Mouse (Mus musculus): ENCODE measurements around the gene Rundc1.
"Not testable (repeated sequence)": the region's sequence is repeated elsewhere in the genome, so short reads cannot be mapped to it uniquely, and the experiment has no call there.

The Rundc1 gene

GRCm38 (mm10) chr11:101442127-101442693 is 17.3 kb downstream of the Rundc1 start, which contains the start of gene Rpl27:
Gene Rpl27, plus strand, starts transcription at chr11:101442298.
- in situ Hi-C loops (cut with MboI, MseI), result no loop called here

- in situ Hi-C loops (cut with MboI, MseI), result no loop called here
Measured at GRCm38 (mm10) chr11:101442760-101443159, 17.9 kb downstream of the Rundc1 start.

- in situ Hi-C loops (cut with MboI, MseI), result no loop called here
Measured at GRCm38 (mm10) chr11:101446319-101446718, 21.4 kb downstream of the Rundc1 start.

- in situ Hi-C loops (cut with MboI, MseI), result not testable (repeated sequence)
Measured at GRCm38 (mm10) chr11:101446860-101447259, 22.0 kb downstream of the Rundc1 start.

- in situ Hi-C loops (cut with MboI, MseI), result no loop called here
Measured at GRCm38 (mm10) chr11:101447786-101448185, 22.9 kb downstream of the Rundc1 start.

GRCm38 (mm10) chr11:101448274-101448746 is 23.4 kb downstream of the Rundc1 start, which contains the start of gene Ifi35:
Gene Ifi35, plus strand, starts transcription at chr11:101448407.
- in situ Hi-C loops (cut with MboI, MseI), result no loop called here

GRCm38 (mm10) chr11:101448899-101449298 is 24.0 kb downstream of the Rundc1 start:
- in situ Hi-C loops (cut with MboI, MseI), result no loop called here

GRCm38 (mm10) chr11:101449596-101449995 is 24.7 kb downstream of the Rundc1 start:
- in situ Hi-C loops (cut with MboI, MseI), result not testable (repeated sequence)

GRCm38 (mm10) chr11:101450394-101450793 is 25.5 kb downstream of the Rundc1 start:
- in situ Hi-C loops (cut with MboI, MseI), result loop anchor here (25.0 kb wide), 1 partner anchor 962 kb away; the partner anchor contains the start of gene Slc25a39

GRCm38 (mm10) chr11:101451536-101451935 is 26.7 kb downstream of the Rundc1 start:
- in situ Hi-C loops (cut with MboI, MseI), result loop anchor here (25.0 kb wide), 1 partner anchor 961 kb away; the partner anchor contains the start of gene Slc25a39

GRCm38 (mm10) chr11:101452093-101452774 is 27.3 kb downstream of the Rundc1 start:
- in situ Hi-C loops (cut with MboI, MseI), result loop anchor here (25.0 kb wide), 1 partner anchor 960 kb away; the partner anchor contains the start of gene Slc25a39

- in situ Hi-C loops (cut with MboI, MseI), result loop anchor here (25.0 kb wide), 1 partner anchor 958 kb away; the partner anchor contains the start of gene Slc25a39
Measured at GRCm38 (mm10) chr11:101454702-101455101, 29.8 kb downstream of the Rundc1 start.

- in situ Hi-C loops (cut with MboI, MseI), result loop anchor here (25.0 kb wide), 1 partner anchor 957 kb away; the partner anchor contains the start of gene Slc25a39
Measured at GRCm38 (mm10) chr11:101455627-101456026, 30.7 kb downstream of the Rundc1 start.

GRCm38 (mm10) chr11:101457631-101458030 is 32.7 kb downstream of the Rundc1 start:
- in situ Hi-C loops (cut with MboI, MseI), result loop anchor here (25.0 kb wide), 1 partner anchor 955 kb away; the partner anchor contains the start of gene Slc25a39

- in situ Hi-C loops (cut with MboI, MseI), result loop anchor here (25.0 kb wide), 1 partner anchor 954 kb away; the partner anchor contains the start of gene Slc25a39
Measured at GRCm38 (mm10) chr11:101458217-101458616, 33.3 kb downstream of the Rundc1 start.

- in situ Hi-C loops (cut with MboI, MseI), result loop anchor here (25.0 kb wide), 1 partner anchor 953 kb away; the partner anchor contains the start of gene Slc25a39
Measured at GRCm38 (mm10) chr11:101459716-101460115, 34.8 kb downstream of the Rundc1 start.

GRCm38 (mm10) chr11:101460321-101460720 is 35.4 kb downstream of the Rundc1 start:
- in situ Hi-C loops (cut with MboI, MseI), result loop anchor here (25.0 kb wide), 1 partner anchor 952 kb away; the partner anchor contains the start of gene Slc25a39

GRCm38 (mm10) chr11:101462141-101462540 is 37.3 kb downstream of the Rundc1 start:
- in situ Hi-C loops (cut with MboI, MseI), result loop anchor here (25.0 kb wide), 1 partner anchor 950 kb away; the partner anchor contains the start of gene Slc25a39

GRCm38 (mm10) chr11:101462583-101463440 is 37.9 kb downstream of the Rundc1 start:
- in situ Hi-C loops (cut with MboI, MseI), result loop anchor here (25.0 kb wide), 1 partner anchor 949 kb away; the partner anchor contains the start of gene Slc25a39

- in situ Hi-C loops (cut with MboI, MseI), result loop anchor here (25.0 kb wide), 1 partner anchor 948 kb away; the partner anchor contains the start of gene Slc25a39
Measured at GRCm38 (mm10) chr11:101464211-101465100, 39.6 kb downstream of the Rundc1 start, which contains the start of gene Rnd2. Gene Rnd2, plus strand, starts transcription at chr11:101464999.
